Mouse (Mus musculus) forebrain, embryonic 15.5 days (tissue): ENCODE measurements at regions not wholly inside any gene's neighbourhood (a gene's known extent, or its start where the extent isn't known, plus 50 kb on each side); places are given as distances from the start of the nearest gene placed in this dataset.
A peak's percentile ranks its signal among the peaks of the same experiment; 100 is the strongest.

Experiments
- ATAC-seq: fragments of 200-750 bp; cut with Nextera tagmentation; replicated peaks from 2 replicates; pipeline ENCODE4 v1.8.0; 2017; ENCODE audit warnings: mild to moderate bottlenecking, moderate TSS enrichment, moderate library complexity
- H3K27ac ChIP-seq: fragments of 300-500 bp; sonication (generic); replicated peaks from 2 replicates; pipeline ENCODE4 v1.5.1; 2015; ENCODE audit warnings: mild to moderate bottlenecking, inconsistent platforms
- H3K27me3 ChIP-seq: fragments of 300-500 bp; sonication (generic); 2 replicates; pipeline ENCODE4 v1.6.1; 2015; ENCODE audit warnings: inconsistent platforms
- H3K36me3 ChIP-seq: fragments of 300-500 bp; sonication (generic); 2 replicates; pipeline ENCODE4 v1.6.1; 2015; ENCODE audit warnings: mild to moderate bottlenecking, inconsistent platforms
- H3K4me1 ChIP-seq: fragments of 300-500 bp; sonication (generic); 2 replicates; pipeline ENCODE4 v1.6.1; 2015; ENCODE audit warnings: inconsistent platforms
- H3K4me2 ChIP-seq: fragments of 300-500 bp; sonication (generic); replicated peaks from 2 replicates; pipeline ENCODE4 v1.6.1; 2015; ENCODE audit warnings: mild to moderate bottlenecking, inconsistent platforms
- H3K4me3 ChIP-seq: fragments of 300-500 bp; sonication (generic); 2 replicates; pipeline ENCODE4 v1.5.1; 2015; ENCODE audit warnings: mild to moderate bottlenecking, inconsistent platforms
- H3K9ac ChIP-seq: fragments of 300-500 bp; sonication (generic); replicated peaks from 2 replicates; pipeline ENCODE4 v1.6.1; 2015; ENCODE audit warnings: mild to moderate bottlenecking, inconsistent platforms
- H3K9me3 ChIP-seq: fragments of 300-500 bp; sonication (generic); 2 replicates; pipeline ENCODE4 v1.6.1; 2016; ENCODE audit warnings: inconsistent platforms
- WGBS: fragments of 180-500 bp; shearing (Covaris S2); methylation state at CpG from one replicate; pipeline ENCODE4 v1.1.7; 2015; ENCODE audit warnings: mixed read lengths; 5-methylcytosine and 5-hydroxymethylcytosine counted together

- H3K27me3 ChIP-seq = no peaks in the 10 kb centered on the region
- no peak for ATAC-seq
- 69% methylated on average over 8 of the region's 8 CpGs for WGBS
These were observed 63.9 kb downstream of the Tmco5 start for GRCm38 (mm10) chr2:116942321-116942791.

GRCm38 (mm10) chr2:116948538-116948937 lies 70.0 kb downstream of the Tmco5 start:
- no peaks in the 10 kb centered on the region for H3K27me3 ChIP-seq
- H3K4me1 ChIP-seq = no peaks in the 10 kb centered on the region
- no peak overlapping the region for H3K4me2 ChIP-seq
- ATAC-seq = no peak
- H3K4me3 ChIP-seq = no peak overlapping the region
- H3K27ac ChIP-seq = no peak overlapping the region
- H3K9ac ChIP-seq = no peak overlapping the region
- 66% methylated on average over 3 of the region's 3 CpGs for WGBS
- H3K9me3 ChIP-seq = no peaks in the 10 kb centered on the region
- no peaks in the 10 kb centered on the region for H3K36me3 ChIP-seq

More at GRCm38 (mm10) chr2:116942321-116942791, 63.9 kb downstream of the Tmco5 start:
- Histone ChIP-seq H3K27ac (no peak overlapping the region), H3K4me3 (no peak overlapping the region), H3K36me3 (no peaks in the 10 kb centered on the region), H3K4me2 (no peak overlapping the region), H3K9ac (no peak overlapping the region), H3K4me1 (no peaks in the 10 kb centered on the region), H3K9me3 (no peaks in the 10 kb centered on the region)

GRCm38 (mm10) chr2:116949741-116950140 lies 71.2 kb downstream of the Tmco5 start:
- WGBS = 85% methylated on average over 3 of the region's 3 CpGs
- H3K27me3 ChIP-seq = no peaks in the 10 kb centered on the region
- no peaks in the 10 kb centered on the region for H3K4me1 ChIP-seq
- ATAC-seq = no peak
- H3K9ac ChIP-seq = no peak overlapping the region
- H3K27ac ChIP-seq = no peak overlapping the region
- H3K9me3 ChIP-seq = no peaks in the 10 kb centered on the region
- no peaks in the 10 kb centered on the region for H3K36me3 ChIP-seq
- H3K4me3 ChIP-seq = no peak overlapping the region
- no peak overlapping the region for H3K4me2 ChIP-seq

GRCm38 (mm10) chr2:116950154-116950553 lies 71.7 kb downstream of the Tmco5 start:
- no peaks in the 10 kb centered on the region for H3K27me3 ChIP-seq
- no peaks in the 10 kb centered on the region for H3K36me3 ChIP-seq
- H3K9ac ChIP-seq = no peak overlapping the region
- no peaks in the 10 kb centered on the region for H3K4me1 ChIP-seq
- no peak overlapping the region for H3K4me2 ChIP-seq
- no peak for ATAC-seq
- no peak overlapping the region for H3K27ac ChIP-seq
- H3K4me3 ChIP-seq = no peak overlapping the region
- no peaks in the 10 kb centered on the region for H3K9me3 ChIP-seq
- 92% methylated on average over 5 of the region's 5 CpGs for WGBS

DNA sequence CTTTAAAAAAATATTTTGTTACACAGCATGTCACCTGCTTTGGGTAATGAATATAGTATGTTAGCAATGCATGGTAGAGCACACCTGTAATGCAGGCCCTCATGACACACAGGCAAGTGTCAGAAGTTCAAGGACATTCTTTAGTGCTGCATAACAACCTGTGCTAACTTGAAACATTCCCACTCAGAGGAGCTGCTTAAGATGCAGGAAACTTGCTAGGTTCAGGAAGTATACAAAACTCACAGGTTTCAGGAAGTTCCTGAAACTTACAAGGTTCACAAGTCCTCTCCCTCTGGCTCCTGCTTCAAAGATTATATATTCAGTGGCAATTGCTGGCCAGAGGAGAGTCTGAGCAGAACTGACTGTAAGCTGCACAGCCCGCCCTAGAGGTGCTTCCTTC lies 73.0 kb downstream of the Tmco5 start:
- H3K9ac ChIP-seq = no peak overlapping the region
- no peak overlapping the region for H3K4me2 ChIP-seq
- no peaks in the 10 kb centered on the region for H3K4me1 ChIP-seq
- no peaks in the 10 kb centered on the region for H3K27me3 ChIP-seq
- no peak overlapping the region for H3K27ac ChIP-seq
- 97% methylated on average over 1 of the region's 1 CpGs for WGBS
- no peaks in the 10 kb centered on the region for H3K9me3 ChIP-seq
- no peak for ATAC-seq
- no peak overlapping the region for H3K4me3 ChIP-seq
- no peaks in the 10 kb centered on the region for H3K36me3 ChIP-seq

- no peaks in the 10 kb centered on the region for H3K4me1 ChIP-seq
- no peak overlapping the region for H3K27ac ChIP-seq
- H3K4me3 ChIP-seq = no peak overlapping the region
- H3K36me3 ChIP-seq = no peaks in the 10 kb centered on the region
- no peaks in the 10 kb centered on the region for H3K9me3 ChIP-seq
- WGBS = 95% methylated on average over 7 of the region's 7 CpGs
- no peaks in the 10 kb centered on the region for H3K27me3 ChIP-seq
- H3K9ac ChIP-seq = no peak overlapping the region
- no peak for ATAC-seq
- H3K4me2 ChIP-seq = no peak overlapping the region
These were observed 75.8 kb downstream of the Tmco5 start for GRCm38 (mm10) chr2:116954280-116954679.

GRCm38 (mm10) chr2:116954896-116955295 lies 76.4 kb downstream of the Tmco5 start:
- no peaks in the 10 kb centered on the region for H3K27me3 ChIP-seq
- H3K4me2 ChIP-seq = no peak overlapping the region
- H3K4me1 ChIP-seq = no peaks in the 10 kb centered on the region
- no peak overlapping the region for H3K4me3 ChIP-seq
- H3K9me3 ChIP-seq = no peaks in the 10 kb centered on the region
- H3K27ac ChIP-seq = no peak overlapping the region
- 91% methylated on average over 4 of the region's 4 CpGs for WGBS
- H3K9ac ChIP-seq = no peak overlapping the region
- no peak for ATAC-seq
- H3K36me3 ChIP-seq = no peaks in the 10 kb centered on the region

DNA sequence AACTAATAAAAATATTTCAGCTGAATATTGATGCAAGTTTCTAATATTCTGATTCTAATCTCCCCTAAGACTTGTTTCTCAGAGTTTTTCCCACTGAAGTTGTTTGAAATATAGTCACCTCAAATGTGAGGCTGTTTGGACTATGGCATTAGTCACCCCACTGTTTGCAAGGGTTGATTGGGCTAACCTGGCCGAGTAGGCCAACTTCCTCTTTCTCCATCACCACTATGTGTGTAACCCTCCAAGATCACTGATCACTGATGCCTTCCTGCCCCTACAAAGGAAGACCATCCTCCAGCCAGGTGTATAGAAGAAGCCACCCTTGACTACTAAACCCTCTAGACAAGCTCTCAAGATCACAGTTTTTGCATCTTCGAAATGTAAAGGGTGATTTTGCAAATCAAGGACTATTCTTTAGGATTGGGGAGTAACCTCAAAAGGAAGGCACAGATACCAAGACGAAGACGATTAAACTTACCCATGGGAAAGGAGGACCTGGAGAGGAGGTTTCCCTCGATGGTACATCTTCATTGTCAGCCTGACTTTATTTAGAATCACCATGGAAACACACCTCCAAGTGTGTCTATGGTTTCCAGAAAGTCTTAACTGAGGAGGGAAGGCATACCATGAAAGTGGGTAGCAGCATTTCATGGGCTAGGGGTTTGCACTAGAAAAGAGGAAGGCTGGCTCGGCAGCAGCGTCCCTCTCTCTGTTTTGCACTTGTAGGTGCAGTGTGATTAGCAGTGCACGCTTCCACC lies 84.8 kb downstream of the Tmco5 start:
- Histone ChIP-seq H3K9ac (no peak overlapping the region), H3K4me3 (no peak overlapping the region), H3K36me3 (no peaks in the 10 kb centered on the region), H3K27ac (no peak overlapping the region), H3K9me3 (no peaks in the 10 kb centered on the region), H3K4me1 (no peaks in the 10 kb centered on the region), H3K4me2 (no peak overlapping the region), H3K27me3 (no peaks in the 10 kb centered on the region)
- no peak for ATAC-seq
- WGBS = 57% methylated on average over 8 of the region's 8 CpGs

GRCm38 (mm10) chr2:116966266-116966665 lies 87.8 kb downstream of the Tmco5 start:
- Histone ChIP-seq H3K36me3 (no peaks in the 10 kb centered on the region), H3K9ac (no peak overlapping the region), H3K27ac (no peak overlapping the region), H3K4me2 (no peak overlapping the region), H3K27me3 (no peaks in the 10 kb centered on the region), H3K4me1 (no peaks in the 10 kb centered on the region), H3K4me3 (no peak overlapping the region), H3K9me3 (no peaks in the 10 kb centered on the region)
- 80% methylated on average over 1 of the region's 1 CpGs for WGBS
- no peak for ATAC-seq

DNA sequence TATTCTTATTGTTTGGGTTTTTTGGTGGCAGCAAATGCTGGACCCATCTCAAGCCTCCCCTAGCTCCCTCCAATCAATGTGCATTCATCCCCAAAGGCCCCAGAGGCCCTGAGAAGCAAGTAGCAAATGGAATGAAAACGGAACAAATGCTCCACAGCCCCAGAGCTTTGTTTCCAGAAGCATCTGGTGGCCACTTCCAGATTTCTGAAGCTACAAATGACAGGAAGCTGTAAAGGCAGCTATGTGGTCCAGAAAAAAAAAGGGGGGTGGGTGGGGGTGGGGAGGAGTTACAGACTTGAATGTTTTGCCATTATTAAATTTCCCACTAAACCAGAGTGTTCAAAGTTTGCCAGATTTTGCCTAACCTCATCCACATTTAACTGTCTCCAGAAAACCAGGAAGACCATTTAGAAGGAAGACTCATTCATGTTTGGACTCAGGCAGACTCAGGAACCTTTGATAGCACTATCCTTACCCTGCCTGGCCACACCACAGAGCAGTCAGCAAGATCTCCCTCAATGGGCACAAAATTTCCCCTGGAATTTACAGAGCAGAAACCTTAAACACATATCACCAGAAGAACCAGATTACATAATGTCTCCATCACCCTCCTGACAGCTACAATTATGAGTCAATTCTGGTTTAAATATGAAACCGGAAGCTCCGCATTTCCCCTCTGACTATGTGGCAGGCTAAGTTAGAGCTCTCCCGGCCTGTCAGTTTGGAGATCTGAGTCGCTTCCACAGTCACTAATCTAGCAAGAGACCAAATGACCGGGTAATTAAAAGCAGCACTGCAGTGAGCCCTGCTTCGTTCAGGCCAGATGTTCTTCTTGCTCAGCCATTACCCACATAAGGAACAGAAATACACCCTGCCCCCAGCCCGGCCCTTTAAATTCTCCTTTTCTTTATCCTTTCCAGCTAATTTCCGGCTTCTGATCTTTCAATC lies 93.4 kb downstream of the Tmco5 start:
- peak overlapping the region; percentile 25 for H3K4me2 ChIP-seq
- H3K4me1 ChIP-seq = peaks cover 37% of the 10 kb centered on the region
- WGBS = 8% methylated on average over 9 of the region's 9 CpGs
- no peaks in the 10 kb centered on the region for H3K36me3 ChIP-seq
- no peak overlapping the region for H3K4me3 ChIP-seq
- no peaks in the 10 kb centered on the region for H3K27me3 ChIP-seq
- no peaks in the 10 kb centered on the region for H3K9me3 ChIP-seq
- H3K9ac ChIP-seq = no peak overlapping the region
- H3K27ac ChIP-seq = 0 out of 2 replicates have a peak overlapping the region, but pooled peaks have one; percentile 17
- no peak for ATAC-seq

- Histone ChIP-seq H3K36me3 (no peaks in the 10 kb centered on the region), H3K9me3 (no peaks in the 10 kb centered on the region), H3K9ac (no peak overlapping the region), H3K4me3 (no peak overlapping the region), H3K4me1 (peaks cover 42% of the 10 kb centered on the region), H3K27me3 (no peaks in the 10 kb centered on the region), H3K27ac (0 out of 2 replicates have a peak overlapping the region, but pooled peaks have one; percentile 17), H3K4me2 (peak overlapping the region; percentile 25)
- under 1% methylated on average over 6 of the region's 6 CpGs for WGBS
- ATAC-seq = no peak
These were observed 94.1 kb downstream of the Tmco5 start for GRCm38 (mm10) chr2:116972614-116972985.

- H3K4me1 ChIP-seq = peaks cover 42% of the 10 kb centered on the region
- no peaks in the 10 kb centered on the region for H3K27me3 ChIP-seq
- H3K27ac ChIP-seq = no peak overlapping the region
- WGBS = 38% methylated on average over 3 of the region's 3 CpGs
- no peak overlapping the region for H3K9ac ChIP-seq
- H3K36me3 ChIP-seq = no peaks in the 10 kb centered on the region
- no peak for ATAC-seq
- no peak overlapping the region for H3K4me2 ChIP-seq
- H3K4me3 ChIP-seq = no peak overlapping the region
- no peaks in the 10 kb centered on the region for H3K9me3 ChIP-seq
These were observed 95.0 kb downstream of the Tmco5 start for GRCm38 (mm10) chr2:116973441-116973840.
